Mouse (Mus musculus): ENCODE results near the gene Sox30. TPM values are rescaled to one million over a fixed set of nuclear protein-coding genes. Genes with fewer than 3 reads are reported as not detected.

Sox30 gene
- total RNA-seq (2012; rRNA removed): not detected in 2 replicates
- not detected in 2 replicates for total RNA-seq (2014; rRNA removed)
- not detected in 2 replicates for polyA plus RNA-seq (2012; ENCODE audit: insufficient read length, low read depth)

- no peaks in the 10 kb centered on the region for H3K36me3 ChIP-seq (replicated peaks in 1 of 2; ENCODE audit: control insufficient read depth in 1 of 2, insufficient read depth in 1 of 2, low read length in 1 of 2)
- TF ChIP-seq ZC3H11A (IDR thresholded peaks at IDR 0.05; ENCODE audit: low read depth, low read length): no peak
- TF ChIP-seq USF2 (conservative IDR thresholded peaks at IDR 0.05; ENCODE audit: low read depth, low read length): no peak
- H3K4me3 ChIP-seq (replicated peaks in 1 of 3; ENCODE audit: low read depth in 2 of 3, low read length in 2 of 3, poor library complexity in 1 of 3): no peak within 1 kb of the TSS
- H3K27ac ChIP-seq (ENCODE audit: insufficient read depth, low read depth): no peak within 1 kb of the TSS
- H3K9me3 ChIP-seq (replicated peaks; ENCODE audit: low read length): peaks cover 11% of the 10 kb centered on the region
- dilution Hi-C loops (cut with MboI; ENCODE audit: extremely low pct_ligation_motif_present, extremely low pct_unique_long_range_greater_than_20kb, low sequenced_read_pairs): no loop called here
- no peaks in the 10 kb centered on the region for H3K27me3 ChIP-seq (replicated peaks)
- no peak within 1 kb of the TSS for H3K4me2 ChIP-seq (ENCODE audit: insufficient read depth, low read depth, poor library complexity, severe bottlenecking)
- in situ Hi-C loops (cut with MboI; ENCODE audit: low pct_ligation_motif_present, low pct_unique_long_range_greater_than_20kb, low sequenced_read_pairs): no loop called here
- no peak for DNase-seq (ENCODE audit: extremely low read depth)
- no peaks in the 10 kb centered on the region for H3K79me2 ChIP-seq (replicated peaks; ENCODE audit: control insufficient read depth, extremely low read depth, insufficient read depth, poor library complexity, severe bottlenecking)
- no peaks in the 10 kb centered on the region for H3K4me1 ChIP-seq (ENCODE audit: control insufficient read depth in 1 of 2, insufficient read depth in 2 of 2)
- H3K9ac ChIP-seq (ENCODE audit: insufficient read depth, low read depth): no peak within 1 kb of the TSS
These were observed at the start of gene Sox30 for GRCm38 (mm10) chr11:45979946-45980892. Gene Sox30 (plus strand): TSS chr11:45980310.

GRCm38 (mm10) chr11:45932771-45933170, 47.3 kb upstream of the Sox30 start:
- dilution Hi-C loops (cut with MboI; ENCODE audit: extremely low pct_ligation_motif_present, extremely low pct_unique_long_range_greater_than_20kb, low sequenced_read_pairs): no loop called here
- H3K27ac ChIP-seq (ENCODE audit: insufficient read depth, low read depth): no peak overlapping the region
- H3K9me3 ChIP-seq (replicated peaks; ENCODE audit: low read length): no peaks in the 10 kb centered on the region
- in situ Hi-C loops (cut with MboI; ENCODE audit: low pct_ligation_motif_present, low pct_unique_long_range_greater_than_20kb, low sequenced_read_pairs): no loop called here
- H3K36me3 ChIP-seq (replicated peaks in 1 of 2; ENCODE audit: control insufficient read depth in 1 of 2, insufficient read depth in 1 of 2, low read length in 1 of 2): peaks cover 35 to 91% of the 10 kb centered on the region in 2 experiments
- no peak for DNase-seq (ENCODE audit: extremely low read depth)
- no peak for TF ChIP-seq E2F4 (IDR thresholded peaks at IDR 0.05; ENCODE audit: insufficient replicate concordance, low read depth, low read length)
- no peak for TF ChIP-seq MAX (IDR thresholded peaks at IDR 0.05; ENCODE audit: low read length)
- TF ChIP-seq ZC3H11A (IDR thresholded peaks at IDR 0.05; ENCODE audit: low read depth, low read length): no peak
- TF ChIP-seq MAZ (IDR thresholded peaks at IDR 0.05; ENCODE audit: low read depth, low read length): no peak
- no peak for TF ChIP-seq CTCF (conservative IDR thresholded peaks at IDR 0.05 in 1 of 2, IDR thresholded peaks at IDR 0.05 in 1 of 2; ENCODE audit: low read depth in 2 of 2, low read length in 2 of 2)
- H3K9ac ChIP-seq (ENCODE audit: insufficient read depth, low read depth): no peak overlapping the region
- H3K4me1 ChIP-seq (ENCODE audit: control insufficient read depth in 1 of 2, insufficient read depth in 2 of 2): no peaks in the 10 kb centered on the region
- no peak overlapping the region for H3K4me2 ChIP-seq (ENCODE audit: insufficient read depth, low read depth, poor library complexity, severe bottlenecking)
- no peaks in the 10 kb centered on the region for H3K79me2 ChIP-seq (replicated peaks; ENCODE audit: control insufficient read depth, extremely low read depth, insufficient read depth, poor library complexity, severe bottlenecking)
- H3K4me3 ChIP-seq (replicated peaks in 1 of 3; ENCODE audit: low read depth in 2 of 3, low read length in 2 of 3, poor library complexity in 1 of 3): no peak overlapping the region
- no peaks in the 10 kb centered on the region for H3K27me3 ChIP-seq (replicated peaks)

- no peak overlapping the region for H3K9ac ChIP-seq (ENCODE audit: insufficient read depth, low read depth)
- peaks cover 32 to 88% of the 10 kb centered on the region in 2 experiments for H3K36me3 ChIP-seq (replicated peaks in 1 of 2; ENCODE audit: control insufficient read depth in 1 of 2, insufficient read depth in 1 of 2, low read length in 1 of 2)
- dilution Hi-C loops (cut with MboI; ENCODE audit: extremely low pct_ligation_motif_present, extremely low pct_unique_long_range_greater_than_20kb, low sequenced_read_pairs) (no loop called here), in situ Hi-C loops (cut with MboI; ENCODE audit: low pct_ligation_motif_present, low pct_unique_long_range_greater_than_20kb, low sequenced_read_pairs) (no loop called here)
- H3K4me2 ChIP-seq (ENCODE audit: insufficient read depth, low read depth, poor library complexity, severe bottlenecking): no peak overlapping the region
- H3K27me3 ChIP-seq (replicated peaks): no peaks in the 10 kb centered on the region
- H3K9me3 ChIP-seq (replicated peaks; ENCODE audit: low read length): no peaks in the 10 kb centered on the region
- no peak overlapping the region for H3K4me3 ChIP-seq (replicated peaks in 1 of 3; ENCODE audit: low read depth in 2 of 3, low read length in 2 of 3, poor library complexity in 1 of 3)
- DNase-seq (ENCODE audit: extremely low read depth): no peak
- TF ChIP-seq MEF2A (IDR thresholded peaks at IDR 0.05; ENCODE audit: borderline replicate concordance, low read depth, low read length) (no peak), JUND (conservative IDR thresholded peaks at IDR 0.05; ENCODE audit: low read depth, low read length) (no peak), SMC3 (IDR thresholded peaks at IDR 0.05; ENCODE audit: low read depth, low read length) (no peak), USF1 (IDR thresholded peaks at IDR 0.05; ENCODE audit: low read depth, low read length) (no peak)
- H3K4me1 ChIP-seq (ENCODE audit: control insufficient read depth in 1 of 2, insufficient read depth in 2 of 2): peaks cover 0 to under 1% of the 10 kb centered on the region in 2 experiments; a peak in 1 of 4 replicates
- H3K79me2 ChIP-seq (replicated peaks; ENCODE audit: control insufficient read depth, extremely low read depth, insufficient read depth, poor library complexity, severe bottlenecking): no peaks in the 10 kb centered on the region
- no peak overlapping the region for H3K27ac ChIP-seq (ENCODE audit: insufficient read depth, low read depth)
These were observed 42.6 kb upstream of the Sox30 start for GRCm38 (mm10) chr11:45937478-45937877.
